8 mouse cellular contexts compared by ENCODE assay signal in genomic region chr9:99163420-99164147, GRCm38 (mm10). TPM values are rescaled to one million over a fixed set of nuclear protein-coding genes. Genes with fewer than 3 reads are reported as not detected.
DNase-seq lines count a peak whose midpoint lies in the region; ATAC-seq and TF ChIP-seq lines count a peak whose summit lies in the region.

No protein-coding gene starts in this region.

- peaks cover 11% of the 10 kb centered on the region for H3K4me1 ChIP-seq in forebrain, embryonic 14.5 days (ENCODE audit: control insufficient read depth, insufficient read depth, low read length)
- peaks cover 10% of the 10 kb centered on the region; the same call in 1 of the 2 replicates for H3K4me1 ChIP-seq in limb, embryonic 13.5 days
- H3K4me1 ChIP-seq in thymus, adult 2 months (replicated peaks; ENCODE audit: control insufficient read depth, insufficient read depth, low read length): no peaks in the 10 kb centered on the region; the same call in 1 of the 2 replicates

- H3K27me3 ChIP-seq in forebrain, embryonic 14.5 days (replicated peaks; ENCODE audit: control insufficient read depth, insufficient read depth, low read length): no peaks in the 10 kb centered on the region
- H3K27me3 ChIP-seq in limb, embryonic 13.5 days: no peaks in the 10 kb centered on the region
- H3K27me3 ChIP-seq in thymus, adult 2 months (ENCODE audit: control insufficient read depth, insufficient read depth, low read length): no peaks in the 10 kb centered on the region

- H3K4me2 ChIP-seq in forebrain, embryonic 14.5 days (ENCODE audit: low read length): peak overlapping the region; percentile 33
- peak overlapping the region; percentile 42 for H3K4me2 ChIP-seq in limb, embryonic 13.5 days (replicated peaks)

- no peaks in the 10 kb centered on the region for H3K9me3 ChIP-seq in forebrain, embryonic 14.5 days (replicated peaks; ENCODE audit: control insufficient read depth, low read length)
- no peaks in the 10 kb centered on the region for H3K9me3 ChIP-seq in limb, embryonic 13.5 days

- H3K9ac ChIP-seq in forebrain, embryonic 14.5 days (ENCODE audit: low read length): no peak overlapping the region
- no peak overlapping the region for H3K9ac ChIP-seq in limb, embryonic 13.5 days

- H3K36me3 ChIP-seq in forebrain, embryonic 14.5 days (ENCODE audit: control insufficient read depth, insufficient read depth, low read length): no peaks in the 10 kb centered on the region
- H3K36me3 ChIP-seq in limb, embryonic 13.5 days: no peaks in the 10 kb centered on the region
- no peaks in the 10 kb centered on the region for H3K36me3 ChIP-seq in thymus, adult 2 months (ENCODE audit: control insufficient read depth, insufficient read depth, low read length)

- 5% methylated on average over 15 of the region's 15 CpGs for WGBS in forebrain, embryonic 14.5 days
- WGBS in limb, embryonic 13.5 days: 27% methylated on average over 15 of the region's 15 CpGs
- 82% methylated on average over 15 of the region's 15 CpGs for WGBS in thymus, adult 2 months

- no peak for TF ChIP-seq POLR2A in thymus, adult 2 months (IDR thresholded peaks at IDR 0.05; ENCODE audit: control insufficient read depth, extremely low read depth, insufficient read depth, low read length, poor library complexity)

- no peak for TF ChIP-seq CTCF in thymus, adult 2 months (IDR thresholded peaks at IDR 0.05; ENCODE audit: borderline replicate concordance, control insufficient read depth, extremely low read depth, insufficient read depth, low read length, poor library complexity)

- no peak overlapping the region for H3K4me3 ChIP-seq in forebrain, embryonic 14.5 days (ENCODE audit: low read depth, low read length)
- no peak overlapping the region for H3K4me3 ChIP-seq in limb, embryonic 13.5 days
- no peak overlapping the region for H3K4me3 ChIP-seq in thymus, adult 2 months (ENCODE audit: control insufficient read depth, insufficient read depth, low read length)

- peak overlapping the region; percentile 63 for H3K27ac ChIP-seq in forebrain, embryonic 14.5 days (ENCODE audit: low read depth, low read length)
- no peak overlapping the region for H3K27ac ChIP-seq in limb, embryonic 13.5 days
- H3K27ac ChIP-seq in thymus, adult 2 months (ENCODE audit: control insufficient read depth, insufficient read depth, low read length): no peak overlapping the region

- DNase-seq in testis, postnatal 14 days (ENCODE audit: low spot score): peak; percentile 50
- no peak for DNase-seq in testis, postnatal 10 days (ENCODE audit: low spot score)
- DNase-seq in forebrain, embryonic 14.5 days (ENCODE audit: low spot score): peak; percentile 85
- DNase-seq in urinary bladder, adult 2 months (ENCODE audit: low spot score): no peak
- no peak for DNase-seq in ovary, postnatal 36 days (ENCODE audit: low spot score)
- no peak for DNase-seq in thymus, adult 2 months

- peak; percentile 72 for ATAC-seq in forebrain, embryonic 14.5 days
- no peak for ATAC-seq in limb, embryonic 13.5 days (ENCODE audit: low FRiP score, low read depth)
- no peak for ATAC-seq in CD4-positive, CD25-positive, alpha-beta regulatory T cell, adult 4 months

RNA-seq across cellular contexts. Expression of gene Pik3cb, which starts 23.2 kb away (rescaled TPM):
- polyA plus RNA-seq in forebrain, embryonic 14.5 days (2014; fragmentation: Nextera tagmentation; extraction: Ambion mirVana): 5.0 and 5.2 TPM in 2 replicates
- 1.0 and 1.2 TPM in 2 replicates for polyA plus RNA-seq in limb, embryonic 13.5 days (2015; fragmentation: Nextera tagmentation; extraction: Ambion mirVana)
- polyA plus RNA-seq in urinary bladder, adult 2 months (2012; rRNA removed): 3.6 and 3.9 TPM in 2 replicates
- polyA plus RNA-seq in CD4-positive, CD25-positive, alpha-beta regulatory T cell, adult 4 months (2017; shearing (Covaris generic)): 1 to 10 TPM in 1 of 2 experiments, under 1 TPM in 1; 0.81 to 1.3 TPM
- 2.7 and 2.9 TPM in 2 replicates for polyA plus RNA-seq in thymus, adult 2 months (2012; rRNA removed)

Comparison
In these comparisons a context has a peak if more than half of its experiments do, and no peak if none do; other contexts are left out.
1. DNase-seq: peak in testis, postnatal 14 days (single experiment) and forebrain, embryonic 14.5 days (single experiment); none in testis, postnatal 10 days (single experiment), urinary bladder, adult 2 months (single experiment), ovary, postnatal 36 days (single experiment) and thymus, adult 2 months (single experiment).